Mouse (Mus musculus) CH12.LX (cell line): ENCODE data around the gene Ispd.

Experiments used
- BHLHE40 ChIP-seq: IDR thresholded peaks from 2 replicates; pipeline ENCODE4 v1.6.1; 2011; ENCODE audit warnings: mild to moderate bottlenecking, low read depth, low read length, improper control_type of control experiment
- CTCF ChIP-seq, 2 experiments: IDR thresholded peaks in 1 of 2; conservative IDR thresholded peaks in 1 of 2; 2 replicates each; pipeline ENCODE4 v1.5.1; 2011 to 2012; ENCODE audit warnings: low read depth in 2 of 2, low read length in 2 of 2, improper control_type of control experiment in 1 of 2, inconsistent platforms in 1 of 2, mild to moderate bottlenecking in 1 of 2, moderate library complexity in 1 of 2
- EP300 ChIP-seq: IDR thresholded peaks from 2 replicates; pipeline ENCODE4 v1.6.1; 2011; ENCODE audit warnings: low read length, improper control_type of control experiment
- IRF4 ChIP-seq: IDR thresholded peaks from 2 replicates; pipeline ENCODE4 v1.6.1; 2014; ENCODE audit warnings: low read depth, mild to moderate bottlenecking, inconsistent platforms, low read length, improper control_type of control experiment
- MAZ ChIP-seq: IDR thresholded peaks from 2 replicates; pipeline ENCODE4 v1.6.1; 2012; ENCODE audit warnings: low read depth, mild to moderate bottlenecking, inconsistent platforms, low read length, improper control_type of control experiment, moderate library complexity
- MXI1 ChIP-seq: IDR thresholded peaks from 2 replicates; pipeline ENCODE4 v1.6.1; 2011; ENCODE audit warnings: mild to moderate bottlenecking, low read depth, low read length, improper control_type of control experiment
- POLR2A ChIP-seq: IDR thresholded peaks from 2 replicates; pipeline ENCODE4 v1.6.1; 2011; ENCODE audit warnings: low read depth, mild to moderate bottlenecking, improper control_type of control experiment, low read length
- POLR2AphosphoS2 ChIP-seq: IDR thresholded peaks from 2 replicates; pipeline ENCODE4 v1.6.1; 2011; ENCODE audit warnings: low read depth, low read length, improper control_type of control experiment
- RAD21 ChIP-seq: IDR thresholded peaks from 2 replicates; pipeline ENCODE4 v1.6.1; 2011; ENCODE audit warnings: low read depth, mild to moderate bottlenecking, low read length, improper control_type of control experiment, moderate library complexity
- RCOR1 ChIP-seq: conservative IDR thresholded peaks from 2 replicates; pipeline ENCODE4 v1.6.1; 2012; ENCODE audit warnings: low read depth, mild to moderate bottlenecking, inconsistent platforms, low read length, improper control_type of control experiment
- UBTF ChIP-seq: IDR thresholded peaks from 2 replicates; pipeline ENCODE4 v1.6.1; 2012; ENCODE audit warnings: low read depth, mild to moderate bottlenecking, inconsistent platforms, low read length, improper control_type of control experiment, moderate library complexity
- USF1 ChIP-seq: IDR thresholded peaks from 2 replicates; pipeline ENCODE4 v1.6.1; 2014; ENCODE audit warnings: low read depth, mild to moderate bottlenecking, inconsistent platforms, low read length, improper control_type of control experiment
- ZNF384 ChIP-seq: IDR thresholded peaks from 2 replicates; pipeline ENCODE4 v1.6.1; 2012; ENCODE audit warnings: low read depth, low read length, improper control_type of control experiment, inconsistent platforms

DNA sequence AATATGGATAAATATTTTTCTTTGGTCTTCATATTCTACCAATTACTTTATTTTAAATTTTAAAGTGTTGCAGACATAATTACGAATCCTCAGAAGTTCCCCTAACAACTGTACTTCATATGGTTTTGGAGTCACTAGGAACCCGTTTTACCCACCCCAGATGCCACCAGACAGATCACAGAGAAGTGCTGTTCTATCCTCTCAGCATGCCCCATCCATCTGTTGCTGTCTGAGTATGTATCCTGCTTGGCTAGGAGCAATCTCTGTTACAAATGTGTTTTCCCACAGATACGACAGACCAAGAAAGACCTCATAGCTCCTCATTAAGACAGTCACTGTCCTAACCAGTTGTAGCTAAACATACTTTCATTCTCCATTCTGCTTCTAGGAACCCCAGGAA lies 203.6 kb downstream of the Ispd start:
- TF ChIP-seq USF1 (no peak), RCOR1 (no peak), POLR2A (no peak), IRF4 (no peak), CTCF (conservative IDR thresholded peaks at IDR 0.05 in 1 of 2, IDR thresholded peaks at IDR 0.05 in 1 of 2; ENCODE audit: low read depth in 2 of 2, low read length in 2 of 2) (no peak), MAZ (no peak), BHLHE40 (no peak), MXI1 (no peak), UBTF (no peak), POLR2AphosphoS2 (no peak), EP300 (no peak), RAD21 (no peak), ZNF384 (no peak)
